Mouse (Mus musculus): ENCODE measurements around the gene Tars2. TPM values are rescaled to one million over a fixed set of nuclear protein-coding genes. Genes with fewer than 3 reads are reported as not detected.

Tars2 gene
- polyA plus RNA-seq (2012; fragmentation: generic; extraction: Trizol) = 10 to 100 TPM; 20.0 to 36.8 TPM

GRCm38 (mm10) chr3:95760106-95760505, at the start of gene Tars2:
Tars2 (minus strand) TSS chr3:95760206.

GRCm38 (mm10) chr3:95739353-95740104, 20.5 kb downstream of the Tars2 start, which contains the start of gene Ecm1:
Ecm1 (minus strand) TSS chr3:95739569.

Other genes with a start within 250 kb of the Tars2 start
- gene Ctss, start 233.4 kb downstream of the Tars2 start, polyA plus RNA-seq (2012; fragmentation: generic; extraction: Trizol) = under 1 TPM in 1 of 2 experiments, not detected in 1; 0.07 TPM
- gene Hormad1, start 200.5 kb downstream of the Tars2 start, polyA plus RNA-seq (2012; fragmentation: generic; extraction: Trizol) = not detected
- 1 to 10 TPM in 1 of 2 experiments, under 1 TPM in 1; 0.56 to 7.2 TPM for gene Golph3l, start 171.3 kb downstream of the Tars2 start, polyA plus RNA-seq (2012; fragmentation: generic; extraction: Trizol)
- gene Ensa, start 135.2 kb downstream of the Tars2 start, polyA plus RNA-seq (2012; fragmentation: generic; extraction: Trizol) = 10 to 100 TPM; 12.9 to 47.0 TPM
- gene Mcl1, start 101.4 kb downstream of the Tars2 start, polyA plus RNA-seq (2012; fragmentation: generic; extraction: Trizol) = 10 to 100 TPM; 11.1 to 38.8 TPM
- 10 to 100 TPM in 1 of 2 experiments, 1 to 10 TPM in 1; 8.2 to 43.1 TPM for gene Adamtsl4, start 72.3 kb downstream of the Tars2 start, polyA plus RNA-seq (2012; fragmentation: generic; extraction: Trizol)
- gene Ecm1, start 20.6 kb downstream of the Tars2 start, polyA plus RNA-seq (2012; fragmentation: generic; extraction: Trizol) = 100 to 1,000 TPM; 311 to 601 TPM
- gene Rprd2, start 58.7 kb upstream of the Tars2 start, polyA plus RNA-seq (2012; fragmentation: generic; extraction: Trizol) = 1 to 10 TPM in 1 of 2 experiments, under 1 TPM in 1; 0.95 to 7.4 TPM
- gene Prpf3, start 95.7 kb upstream of the Tars2 start, polyA plus RNA-seq (2012; fragmentation: generic; extraction: Trizol) = 10 to 100 TPM; 14.8 to 27.7 TPM
- 100 to 1,000 TPM; 466 to 524 TPM for gene Mrps21, start 111.3 kb upstream of the Tars2 start, polyA plus RNA-seq (2012; fragmentation: generic; extraction: Trizol)
- 1 to 10 TPM; 1.1 to 1.2 TPM for gene Ciart, start 122.0 kb upstream of the Tars2 start, polyA plus RNA-seq (2012; fragmentation: generic; extraction: Trizol)
- gene BC028528, start 131.8 kb upstream of the Tars2 start, polyA plus RNA-seq (2012; fragmentation: generic; extraction: Trizol) = 1 to 10 TPM in 1 of 2 experiments, under 1 TPM in 1; 0.05 to 3.2 TPM
- gene Aph1a, start 133.8 kb upstream of the Tars2 start, polyA plus RNA-seq (2012; fragmentation: generic; extraction: Trizol) = 100 to 1,000 TPM in 1 of 2 experiments, 10 to 100 TPM in 1; 84.0 to 110 TPM
- gene Car14, start 144.5 kb upstream of the Tars2 start, polyA plus RNA-seq (2012; fragmentation: generic; extraction: Trizol) = under 1 TPM; 0.02 to 0.11 TPM
- gene Anp32e, start 169.0 kb upstream of the Tars2 start, polyA plus RNA-seq (2012; fragmentation: generic; extraction: Trizol) = 10 to 100 TPM in 1 of 2 experiments, 1 to 10 TPM in 1; 8.1 to 26.8 TPM
- gene Plekho1, start 235.8 kb upstream of the Tars2 start, polyA plus RNA-seq (2012; fragmentation: generic; extraction: Trizol) = 10 to 100 TPM; 25.2 to 44.5 TPM